Mouse (Mus musculus): Measurements from ENCODE around the gene Agbl5. TPM values are rescaled to one million over a fixed set of nuclear protein-coding genes. Genes with fewer than 3 reads are reported as not detected.

The Agbl5 gene
- polyA plus RNA-seq, 1 experiment: 36.7 TPM

DNA sequence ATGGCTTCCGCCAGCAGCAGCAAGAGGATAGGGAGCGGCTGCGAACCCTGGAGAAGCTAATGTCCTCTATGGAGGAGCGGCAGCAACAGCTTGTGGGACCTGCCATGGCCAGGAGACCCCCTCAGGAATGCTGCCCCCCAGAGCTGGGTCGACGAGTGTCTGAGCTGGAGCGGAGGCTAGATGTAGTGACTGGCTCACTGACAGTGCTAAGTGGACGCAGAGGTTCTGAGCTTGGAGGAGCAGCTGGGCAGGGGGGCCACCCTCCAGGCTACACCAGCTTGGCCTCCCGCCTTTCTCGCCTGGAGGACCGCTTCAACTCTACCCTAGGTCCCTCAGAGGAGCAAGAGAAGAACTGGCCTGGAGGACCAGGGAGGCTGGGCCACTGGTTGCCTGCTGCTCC lies 28.9 kb downstream of the Agbl5 start:
- H3K4me3 ChIP-seq (replicated peaks): peak overlapping the region; percentile 98
- no peak for TF ChIP-seq GATA1 (IDR thresholded peaks at IDR 0.05; ENCODE audit: borderline replicate concordance, low read length)
- no peak for TF ChIP-seq FLI1 (IDR thresholded peaks at IDR 0.05; ENCODE audit: low read length)
- peaks cover 62% of the 10 kb centered on the region for H3K36me3 ChIP-seq (replicated peaks; ENCODE audit: low read length)
- H3K27me3 ChIP-seq (replicated peaks): no peaks in the 10 kb centered on the region
- H3K4me1 ChIP-seq: peaks cover 89% of the 10 kb centered on the region
- H3K9me3 ChIP-seq: no peaks in the 10 kb centered on the region

DNA sequence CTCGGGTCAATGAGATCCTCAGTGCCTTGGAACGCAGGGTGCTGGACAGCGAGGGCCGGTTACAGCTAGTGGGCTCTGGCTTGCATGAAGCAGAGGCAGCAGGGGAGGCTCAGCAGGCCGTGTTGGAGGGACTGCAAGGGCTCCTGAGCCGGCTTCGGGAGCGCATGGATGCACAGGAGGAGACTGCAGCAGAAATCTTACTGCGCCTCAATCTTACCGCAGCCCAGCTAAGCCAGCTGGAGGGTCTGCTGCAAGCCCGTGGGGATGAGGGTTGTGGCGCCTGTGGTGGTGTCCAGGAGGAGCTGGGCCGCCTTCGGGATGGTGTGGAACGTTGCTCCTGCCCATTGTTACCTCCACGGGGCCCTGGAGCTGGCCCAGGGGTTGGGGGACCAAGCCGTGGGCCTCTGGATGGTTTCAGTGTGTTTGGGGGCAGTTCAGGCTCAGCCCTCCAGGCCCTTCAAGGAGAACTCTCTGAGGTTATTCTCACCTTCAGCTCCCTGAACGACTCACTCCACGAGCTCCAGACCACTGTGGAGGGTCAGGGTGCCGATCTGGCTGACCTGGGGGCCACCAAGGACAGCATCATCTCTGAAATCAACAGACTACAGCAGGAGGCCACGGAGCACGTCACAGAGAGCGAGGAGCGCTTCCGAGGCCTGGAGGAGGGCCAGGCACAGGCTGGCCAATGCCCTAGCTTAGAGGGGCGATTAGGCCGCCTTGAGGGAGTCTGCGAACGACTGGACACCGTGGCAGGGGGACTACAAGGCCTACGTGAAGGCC lies 29.6 kb downstream of the Agbl5 start:
- H3K4me1 ChIP-seq: peaks cover 89% of the 10 kb centered on the region

DNA sequence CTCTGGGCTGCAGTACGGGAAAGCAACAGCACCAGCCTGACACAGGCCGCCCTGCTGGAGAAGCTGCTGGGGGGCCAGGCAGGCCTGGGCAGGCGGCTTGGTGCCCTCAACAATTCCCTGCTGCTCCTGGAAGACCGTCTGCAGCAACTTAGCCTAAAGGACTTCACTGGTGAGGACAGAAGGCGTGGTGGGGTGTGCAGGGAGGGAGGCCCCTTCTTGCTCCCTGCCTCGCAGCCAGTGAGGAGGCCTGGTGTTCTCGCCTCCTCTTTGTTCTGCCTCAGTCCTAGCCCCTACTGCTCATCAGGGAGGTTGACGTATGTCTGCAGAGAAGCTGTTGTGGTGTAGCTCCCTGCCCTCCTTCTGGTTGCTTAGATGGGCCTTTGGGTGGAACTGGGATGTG lies 30.2 kb downstream of the Agbl5 start:
- no peak for TF ChIP-seq GATA1 (IDR thresholded peaks at IDR 0.05; ENCODE audit: borderline replicate concordance, low read length)
- no peak for TF ChIP-seq FLI1 (IDR thresholded peaks at IDR 0.05; ENCODE audit: low read length)
- H3K4me1 ChIP-seq: peaks cover 89% of the 10 kb centered on the region
- H3K36me3 ChIP-seq (replicated peaks; ENCODE audit: low read length): peaks cover 68% of the 10 kb centered on the region
- no peaks in the 10 kb centered on the region for H3K27me3 ChIP-seq (replicated peaks)
- H3K9me3 ChIP-seq: no peaks in the 10 kb centered on the region
- peak overlapping the region; percentile 66 for H3K4me3 ChIP-seq (replicated peaks)

More for the DNA sequence above, 29.6 kb downstream of the Agbl5 start:
- no peak for TF ChIP-seq FLI1 (IDR thresholded peaks at IDR 0.05; ENCODE audit: low read length)
- TF ChIP-seq GATA1 (IDR thresholded peaks at IDR 0.05; ENCODE audit: borderline replicate concordance, low read length): no peak
- H3K27me3 ChIP-seq (replicated peaks): no peaks in the 10 kb centered on the region
- peak overlapping the region; percentile 98 for H3K4me3 ChIP-seq (replicated peaks)
- no peaks in the 10 kb centered on the region for H3K9me3 ChIP-seq
- peaks cover 65% of the 10 kb centered on the region for H3K36me3 ChIP-seq (replicated peaks; ENCODE audit: low read length)

DNA sequence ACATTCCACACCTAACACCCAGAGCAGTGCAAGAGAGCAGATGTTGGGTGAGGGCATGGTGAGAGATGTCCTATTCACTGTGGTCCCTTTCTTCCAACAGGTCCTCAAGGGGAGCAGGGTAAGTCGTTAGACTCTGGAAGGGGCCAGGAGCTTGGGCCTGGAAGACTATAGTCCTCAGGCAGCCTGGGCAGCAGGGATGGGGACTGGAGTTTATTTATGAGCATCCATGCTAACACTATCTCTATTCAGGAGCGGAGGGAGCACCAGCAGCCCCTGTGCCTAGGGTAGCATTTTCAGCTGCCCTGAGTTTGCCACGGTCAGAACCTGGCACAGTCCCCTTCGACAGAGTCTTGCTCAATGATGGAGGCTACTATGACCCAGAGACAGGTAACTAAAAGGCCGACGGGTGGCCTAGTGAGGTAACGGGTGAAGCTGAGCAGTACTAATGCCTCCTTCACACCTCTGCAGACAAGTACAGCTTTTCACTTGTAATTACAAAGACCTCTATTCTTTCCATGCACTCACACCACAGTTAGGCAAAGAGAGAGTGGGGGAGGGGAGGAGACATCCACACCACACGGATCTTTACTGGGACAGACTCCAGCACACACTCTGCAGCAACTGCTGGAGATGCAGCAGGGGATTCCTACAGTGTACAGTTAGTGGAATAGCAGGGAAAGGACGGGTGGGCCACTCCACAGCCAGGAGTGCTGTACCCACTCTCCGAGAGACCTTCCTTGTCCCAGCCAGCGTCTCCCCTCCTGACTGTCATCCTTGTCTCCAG lies 31.5 kb downstream of the Agbl5 start:
- Histone ChIP-seq H3K9me3 (no peaks in the 10 kb centered on the region), H3K36me3 (replicated peaks; ENCODE audit: low read length) (peaks cover 75% of the 10 kb centered on the region), H3K27me3 (replicated peaks) (no peaks in the 10 kb centered on the region), H3K4me1 (peaks cover 96% of the 10 kb centered on the region), H3K4me3 (replicated peaks) (peak overlapping the region; percentile 2)
- TF ChIP-seq GATA1 (IDR thresholded peaks at IDR 0.05; ENCODE audit: borderline replicate concordance, low read length): no peak
- no peak for TF ChIP-seq FLI1 (IDR thresholded peaks at IDR 0.05; ENCODE audit: low read length)

DNA sequence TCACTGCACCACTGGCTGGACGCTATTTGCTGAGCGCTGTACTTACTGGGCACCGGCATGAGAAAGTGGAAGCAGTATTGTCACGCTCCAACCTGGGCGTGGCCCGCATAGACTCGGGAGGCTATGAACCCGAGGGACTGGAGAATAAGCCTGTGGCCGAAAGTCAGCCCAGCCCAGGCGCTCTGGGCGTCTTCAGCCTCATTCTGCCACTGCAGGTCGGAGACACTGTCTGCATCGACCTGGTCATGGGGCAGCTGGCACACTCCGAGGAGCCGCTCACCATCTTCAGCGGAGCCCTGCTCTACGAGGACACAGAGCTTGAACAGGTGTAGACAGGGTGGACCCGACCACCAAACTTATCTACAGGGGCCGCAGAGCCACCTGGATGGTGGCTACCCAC lies 32.1 kb downstream of the Agbl5 start:
- Histone ChIP-seq H3K27me3 (replicated peaks) (no peaks in the 10 kb centered on the region), H3K4me3 (replicated peaks) (peak overlapping the region; percentile 78), H3K4me1 (peaks cover 94% of the 10 kb centered on the region), H3K36me3 (replicated peaks; ENCODE audit: low read length) (peaks cover 75% of the 10 kb centered on the region), H3K9me3 (no peaks in the 10 kb centered on the region)
- no peak for TF ChIP-seq GATA1 (IDR thresholded peaks at IDR 0.05; ENCODE audit: borderline replicate concordance, low read length)
- TF ChIP-seq FLI1 (IDR thresholded peaks at IDR 0.05; ENCODE audit: low read length): no peak

DNA sequence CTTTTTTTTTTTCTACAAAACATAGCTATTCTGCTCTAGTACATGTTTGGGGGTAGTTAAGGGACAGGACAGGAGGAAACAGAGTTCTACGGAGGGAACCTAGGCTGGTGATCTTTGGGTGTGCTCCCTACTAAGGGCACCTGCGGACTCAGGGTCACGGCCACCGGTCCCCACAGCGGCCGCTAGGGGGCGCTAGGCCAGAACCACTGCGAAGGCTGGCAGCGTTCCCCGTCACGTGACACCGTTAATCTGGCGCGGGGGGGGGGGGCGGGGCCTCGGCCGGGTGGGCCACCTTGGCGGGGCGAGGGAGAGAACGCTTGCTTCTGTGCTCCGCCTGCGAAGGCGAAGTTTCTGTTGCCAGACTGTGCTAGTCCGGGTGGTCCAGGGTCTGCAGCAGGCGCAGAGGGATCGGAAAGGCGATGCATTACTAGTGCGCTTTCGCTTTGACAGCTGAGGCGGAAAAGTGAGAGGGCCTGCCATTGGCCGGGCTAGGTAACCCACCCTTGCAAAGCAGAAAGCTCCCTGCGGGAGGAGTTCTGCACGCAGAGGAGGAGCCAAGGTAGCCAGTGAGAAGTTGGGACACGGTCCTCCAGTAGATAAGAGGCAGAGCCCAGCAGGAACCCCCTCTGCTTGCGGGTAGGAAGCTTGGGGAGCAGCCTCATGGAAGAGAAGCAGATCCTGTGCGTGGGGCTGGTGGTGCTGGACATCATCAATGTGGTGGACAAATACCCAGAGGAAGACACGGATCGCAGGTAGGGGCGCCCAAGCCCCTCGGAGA lies 33.0 kb downstream of the Agbl5 start, which contains the start of gene Khk:
Khk (plus strand) TSS at position 176 of the 778 bp plus-strand sequence.
- Histone ChIP-seq H3K9me3 (no peaks in the 10 kb centered on the region), H3K27me3 (replicated peaks) (no peaks in the 10 kb centered on the region), H3K36me3 (replicated peaks; ENCODE audit: low read length) (peaks cover 82% of the 10 kb centered on the region), H3K4me1 (peaks cover 91% of the 10 kb centered on the region), H3K4me3 (replicated peaks) (peak within 1 kb of the TSS; percentile 97)
- TF ChIP-seq GATA1 (IDR thresholded peaks at IDR 0.05; ENCODE audit: borderline replicate concordance, low read length) (peak; percentile 28; the same call in 1 of the 3 replicates), FLI1 (IDR thresholded peaks at IDR 0.05; ENCODE audit: low read length) (no peak)

DNA sequence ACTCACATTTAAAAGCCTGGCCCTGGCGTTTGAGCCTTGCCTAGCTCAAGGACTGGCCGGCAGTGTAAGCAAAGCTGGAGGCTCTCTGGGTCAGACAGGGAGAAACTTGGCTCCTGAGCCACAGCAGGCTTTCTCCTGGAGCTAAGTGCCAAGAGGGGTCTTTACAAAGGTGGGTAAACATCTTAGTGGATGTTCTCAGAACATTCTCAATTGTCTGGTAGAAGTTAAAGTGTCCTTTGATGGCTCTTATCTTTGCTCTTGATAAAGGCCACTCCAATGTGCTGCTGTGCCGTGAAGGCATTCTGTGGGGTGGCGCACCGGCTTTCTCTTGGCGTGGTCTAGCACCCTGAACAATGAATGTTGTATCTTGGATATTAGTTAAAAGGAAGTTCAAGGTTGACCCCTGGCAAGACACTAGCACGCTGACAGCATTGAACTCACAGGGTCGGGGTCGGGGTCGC lies 34.1 kb downstream of the Agbl5 start:
- TF ChIP-seq GATA1 (IDR thresholded peaks at IDR 0.05; ENCODE audit: borderline replicate concordance, low read length) (no peak), FLI1 (IDR thresholded peaks at IDR 0.05; ENCODE audit: low read length) (no peak)
- Histone ChIP-seq H3K4me3 (replicated peaks) (peak overlapping the region; percentile 97), H3K4me1 (peaks cover 91% of the 10 kb centered on the region), H3K9me3 (no peaks in the 10 kb centered on the region), H3K36me3 (replicated peaks; ENCODE audit: low read length) (peaks cover 80% of the 10 kb centered on the region), H3K27me3 (replicated peaks) (no peaks in the 10 kb centered on the region)

DNA sequence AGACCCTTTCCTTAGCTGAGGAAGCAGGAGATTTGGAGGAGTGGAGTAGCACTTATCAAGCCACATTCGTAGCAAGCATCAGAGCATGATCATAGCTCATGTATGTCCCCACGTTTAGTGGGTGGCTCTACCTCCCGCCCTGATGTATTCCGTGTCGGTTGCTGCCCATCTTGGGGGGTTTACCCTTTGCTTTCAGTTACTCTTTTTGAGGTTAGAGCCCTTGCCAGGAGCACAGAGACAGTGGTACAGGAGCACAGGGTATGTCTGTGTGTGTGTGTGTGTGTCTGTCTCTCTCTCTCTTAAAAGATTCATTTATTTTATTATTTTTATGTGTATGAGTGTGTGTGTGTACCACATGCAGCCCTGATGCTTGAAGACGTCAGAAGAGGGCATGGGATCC lies 34.6 kb downstream of the Agbl5 start:
- Histone ChIP-seq H3K4me3 (replicated peaks) (peak overlapping the region; percentile 97), H3K36me3 (replicated peaks; ENCODE audit: low read length) (peaks cover 77% of the 10 kb centered on the region), H3K27me3 (replicated peaks) (no peaks in the 10 kb centered on the region), H3K9me3 (no peaks in the 10 kb centered on the region), H3K4me1 (peaks cover 91% of the 10 kb centered on the region)
- TF ChIP-seq GATA1 (IDR thresholded peaks at IDR 0.05; ENCODE audit: borderline replicate concordance, low read length) (no peak), FLI1 (IDR thresholded peaks at IDR 0.05; ENCODE audit: low read length) (no peak)

DNA sequence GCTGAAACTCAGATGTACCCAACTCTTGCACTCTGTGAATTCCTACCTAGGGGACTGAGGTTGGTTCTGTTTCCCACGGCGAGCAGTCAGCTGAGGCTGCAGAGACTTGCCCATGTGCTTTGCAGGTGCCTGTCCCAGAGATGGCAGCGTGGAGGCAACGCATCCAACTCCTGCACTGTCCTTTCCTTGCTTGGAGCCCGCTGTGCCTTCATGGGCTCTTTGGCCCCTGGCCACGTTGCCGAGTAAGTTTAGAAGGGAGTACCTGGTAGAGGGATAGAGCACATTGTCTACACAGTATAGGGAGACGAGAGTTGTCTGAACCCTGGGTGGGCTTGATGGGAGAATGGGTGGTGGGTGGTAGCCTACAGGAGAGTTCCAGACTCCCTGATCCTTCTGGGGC lies 36.1 kb downstream of the Agbl5 start:
- no peaks in the 10 kb centered on the region for H3K9me3 ChIP-seq
- H3K4me1 ChIP-seq: peaks cover 80% of the 10 kb centered on the region
- TF ChIP-seq FLI1 (IDR thresholded peaks at IDR 0.05; ENCODE audit: low read length) (no peak), GATA1 (IDR thresholded peaks at IDR 0.05; ENCODE audit: borderline replicate concordance, low read length) (no peak)
- no peaks in the 10 kb centered on the region for H3K27me3 ChIP-seq (replicated peaks)
- peaks cover 72% of the 10 kb centered on the region for H3K36me3 ChIP-seq (replicated peaks; ENCODE audit: low read length)
- H3K4me3 ChIP-seq (replicated peaks): no peak overlapping the region
